ENCODE assay signal across 9 mouse cellular contexts in genomic region chr3:83002191-83002590, GRCm38 (mm10). TPM values are rescaled to one million over a fixed set of nuclear protein-coding genes. Genes with fewer than 3 reads are reported as not detected.
DNase-seq lines count a peak whose midpoint lies in the region; ATAC-seq and TF ChIP-seq lines count a peak whose summit lies in the region.
"Had no signal": no experiment of that assay in that cellular context is flagged by ENCODE, and none has a peak within 500 bp of the region (broad histone marks: within the 10 kb centered on the region; RNA-seq: fewer than 3 reads in every experiment).

No protein-coding gene starts in this region.

- H3K9me3 ChIP-seq in hindbrain, embryonic 10.5 days, result no peaks in the 10 kb centered on the region
- H3K9me3 ChIP-seq in hindbrain, embryonic 12.5 days (replicated peaks), result no peaks in the 10 kb centered on the region
- H3K9me3 ChIP-seq in midbrain, postnatal 0 days (ENCODE audit: low read length), result no peaks in the 10 kb centered on the region
- H3K9me3 ChIP-seq: lung, embryonic 15.5 days had no signal

- H3K4me2 ChIP-seq in hindbrain, embryonic 12.5 days (replicated peaks), result no peak overlapping the region
- H3K4me2 ChIP-seq in midbrain, postnatal 0 days (ENCODE audit: low read depth, low read length, poor library complexity, severe bottlenecking), result no peak overlapping the region
- H3K4me2 ChIP-seq: lung, embryonic 15.5 days had no signal

- peaks cover under 1% of the 10 kb centered on the region; the same call in 1 of the 2 replicates for H3K27me3 ChIP-seq in hindbrain, embryonic 10.5 days (ENCODE audit: insufficient read depth, poor library complexity, severe bottlenecking)
- H3K27me3 ChIP-seq in hindbrain, embryonic 12.5 days, result peaks cover 4% of the 10 kb centered on the region; the same call in 1 of the 2 replicates
- no peaks in the 10 kb centered on the region for H3K27me3 ChIP-seq in midbrain, postnatal 0 days (ENCODE audit: insufficient read depth, low read length)
- H3K27me3 ChIP-seq: lung, embryonic 15.5 days had no signal

- intact Hi-C loops in gastrocnemius, postnatal 14 days (cut with DNase I; ENCODE audit: low total_unique reads), result no loop called here

- DNase-seq in hindbrain, embryonic 10.5 days (ENCODE audit: low spot score), result peak; percentile 27
- peak; percentile 41 to 52 for DNase-seq in B cell, adult 2 months
- peak; percentile 21 for DNase-seq in Muller cell, postnatal 12 days (ENCODE audit: inconsistent ontology term)
- peak; percentile 67 for DNase-seq in embryo, embryonic 10 days (ENCODE audit: low spot score)
- peak; percentile 57 for DNase-seq in kidney, postnatal 10 days
- peak; percentile 58 for DNase-seq in midbrain, postnatal 0 days (ENCODE audit: low spot score)
- no peak for DNase-seq in gastrocnemius, postnatal 14 days

- no peaks in the 10 kb centered on the region for H3K36me3 ChIP-seq in hindbrain, embryonic 10.5 days
- H3K36me3 ChIP-seq in hindbrain, embryonic 12.5 days, result no peaks in the 10 kb centered on the region
- H3K36me3 ChIP-seq in midbrain, postnatal 0 days (ENCODE audit: insufficient read depth, low read length), result no peaks in the 10 kb centered on the region
- H3K36me3 ChIP-seq: lung, embryonic 15.5 days had no signal

- H3K27ac ChIP-seq in hindbrain, embryonic 10.5 days, result no peak overlapping the region
- H3K27ac ChIP-seq in hindbrain, embryonic 12.5 days, result no peak overlapping the region
- no peak overlapping the region for H3K27ac ChIP-seq in midbrain, postnatal 0 days (ENCODE audit: low read depth, low read length)
- H3K27ac ChIP-seq: lung, embryonic 15.5 days had no signal

- H3K4me1 ChIP-seq in hindbrain, embryonic 10.5 days (replicated peaks), result no peaks in the 10 kb centered on the region; the same call in 1 of the 2 replicates
- no peaks in the 10 kb centered on the region for H3K4me1 ChIP-seq in hindbrain, embryonic 12.5 days
- no peaks in the 10 kb centered on the region for H3K4me1 ChIP-seq in midbrain, postnatal 0 days (ENCODE audit: insufficient read depth, low read length)
- H3K4me1 ChIP-seq: lung, embryonic 15.5 days had no signal

- 0% methylated on average over 2 of the region's 2 CpGs for WGBS in hindbrain, embryonic 10.5 days
- 0% methylated on average over 2 of the region's 2 CpGs for WGBS in hindbrain, embryonic 12.5 days
- WGBS in midbrain, postnatal 0 days, result 0% methylated on average over 2 of the region's 2 CpGs

- ATAC-seq in hindbrain, embryonic 12.5 days (ENCODE audit: low FRiP score), result no peak
- ATAC-seq in midbrain, postnatal 0 days (ENCODE audit: low FRiP score), result no peak

- no peak overlapping the region for H3K4me3 ChIP-seq in hindbrain, embryonic 10.5 days
- H3K4me3 ChIP-seq in hindbrain, embryonic 12.5 days, result no peak overlapping the region
- no peak overlapping the region for H3K4me3 ChIP-seq in midbrain, postnatal 0 days (ENCODE audit: low read depth, low read length)
- H3K4me3 ChIP-seq: lung, embryonic 15.5 days had no signal

- peak; percentile 81 for TF ChIP-seq CTCF in midbrain, postnatal 0 days (IDR thresholded peaks at IDR 0.05)

- no peak overlapping the region for H3K9ac ChIP-seq in hindbrain, embryonic 12.5 days
- H3K9ac ChIP-seq in midbrain, postnatal 0 days (replicated peaks; ENCODE audit: low read length, poor library complexity, severe bottlenecking), result no peak overlapping the region
- H3K9ac ChIP-seq: lung, embryonic 15.5 days had no signal

RNA-seq across cellular contexts. Expression of gene Fgg, which starts 5.3 kb away (rescaled TPM):
- not detected in 2 replicates for polyA plus RNA-seq in hindbrain, embryonic 10.5 days (2016; fragmentation: Nextera tagmentation; extraction: Ambion mirVana)
- polyA plus RNA-seq in hindbrain, embryonic 12.5 days (2016; fragmentation: Nextera tagmentation; extraction: Ambion mirVana), result not detected in 2 replicates
- not detected in 2 replicates for total RNA-seq in midbrain, postnatal 0 days (2014; rRNA removed)
- 0.09 TPM in 1 of 2 replicates, not detected in the other for polyA plus RNA-seq in midbrain, postnatal 0 days (2015; fragmentation: Nextera tagmentation; extraction: Ambion mirVana)
- total RNA-seq in gastrocnemius, postnatal 14 days (2021), result not detected

RNA-seq across cellular contexts. Expression of gene Fga, which starts 23.7 kb away (rescaled TPM):
- not detected in 2 replicates for polyA plus RNA-seq in hindbrain, embryonic 10.5 days (2016; fragmentation: Nextera tagmentation; extraction: Ambion mirVana)
- not detected in 2 replicates for polyA plus RNA-seq in hindbrain, embryonic 12.5 days (2016; fragmentation: Nextera tagmentation; extraction: Ambion mirVana)
- total RNA-seq in midbrain, postnatal 0 days (2014; rRNA removed), result not detected in 2 replicates
- not detected in 2 replicates for polyA plus RNA-seq in midbrain, postnatal 0 days (2015; fragmentation: Nextera tagmentation; extraction: Ambion mirVana)
- not detected for total RNA-seq in gastrocnemius, postnatal 14 days (2021)

RNA-seq across cellular contexts. Expression of gene Fgb, which starts 47.5 kb away (rescaled TPM):
- not detected in 2 replicates for polyA plus RNA-seq in hindbrain, embryonic 10.5 days (2016; fragmentation: Nextera tagmentation; extraction: Ambion mirVana)
- polyA plus RNA-seq in hindbrain, embryonic 12.5 days (2016; fragmentation: Nextera tagmentation; extraction: Ambion mirVana), result not detected in 2 replicates
- total RNA-seq in midbrain, postnatal 0 days (2014; rRNA removed), result not detected in 2 replicates
- not detected in 2 replicates for polyA plus RNA-seq in midbrain, postnatal 0 days (2015; fragmentation: Nextera tagmentation; extraction: Ambion mirVana)
- not detected for total RNA-seq in gastrocnemius, postnatal 14 days (2021)

RNA-seq across cellular contexts. Expression of gene Plrg1, which starts 53.1 kb away (rescaled TPM):
- polyA plus RNA-seq in hindbrain, embryonic 10.5 days (2016; fragmentation: Nextera tagmentation; extraction: Ambion mirVana), result 138 and 139 TPM in 2 replicates
- 105 and 106 TPM in 2 replicates for polyA plus RNA-seq in hindbrain, embryonic 12.5 days (2016; fragmentation: Nextera tagmentation; extraction: Ambion mirVana)
- 65.7 and 78.7 TPM in 2 replicates for total RNA-seq in midbrain, postnatal 0 days (2014; rRNA removed)
- 76.9 and 78.0 TPM in 2 replicates for polyA plus RNA-seq in midbrain, postnatal 0 days (2015; fragmentation: Nextera tagmentation; extraction: Ambion mirVana)
- 10 to 100 TPM; 24.9 to 25.2 TPM for total RNA-seq in gastrocnemius, postnatal 14 days (2021)
